Mouse (Mus musculus) lung, postnatal 25 days (tissue): Measurements from ENCODE around the gene Kif1c.

Experiments
- DNase-seq: peaks from one replicate; pipeline ENCODE4 v3.0.0; 2022; ENCODE audit warnings: low spot score

Kif1c gene

DNA sequence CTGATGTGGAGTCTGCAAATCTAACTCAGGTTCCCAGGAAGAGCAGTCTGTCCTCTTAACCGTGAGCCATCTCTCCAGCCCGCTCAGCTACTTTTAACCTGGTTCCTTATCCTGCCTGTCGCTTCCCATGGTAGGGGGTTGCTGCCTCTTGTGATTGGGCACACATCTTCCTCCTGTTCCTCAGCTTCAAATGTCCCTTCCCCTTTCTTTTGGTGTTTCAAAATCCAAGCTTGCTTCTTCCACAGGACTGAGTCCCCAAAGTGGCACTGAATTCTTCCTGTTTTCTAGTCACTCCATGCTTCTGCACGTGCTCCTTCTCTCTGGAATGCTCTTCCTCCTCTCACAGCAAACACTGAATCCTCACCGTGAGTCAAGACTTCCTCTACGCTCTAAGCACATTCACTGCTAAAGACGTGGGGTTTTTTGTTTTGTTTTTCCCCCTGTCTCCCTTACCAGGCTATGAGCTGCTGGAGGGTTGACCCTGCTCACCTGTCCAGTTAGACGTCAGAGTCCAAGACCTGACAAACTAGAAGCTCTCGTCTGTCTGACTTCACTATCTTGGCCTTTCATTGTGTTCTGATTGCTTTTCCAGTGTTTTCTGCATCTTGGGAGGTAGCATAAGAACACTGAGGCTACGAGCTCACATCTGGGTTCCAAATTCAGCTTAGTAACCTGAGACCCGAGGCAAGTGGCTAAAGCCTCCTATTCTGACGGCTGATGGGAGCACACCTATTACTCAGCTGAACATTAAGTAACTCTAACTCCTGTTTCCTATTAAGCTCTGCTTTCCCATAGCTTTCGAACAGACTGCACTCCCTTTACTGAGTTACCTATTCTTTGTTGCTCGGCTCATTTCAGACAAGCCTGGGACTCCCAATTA, 32.8 kb upstream of the Kif1c start:
- no peak for DNase-seq

DNA sequence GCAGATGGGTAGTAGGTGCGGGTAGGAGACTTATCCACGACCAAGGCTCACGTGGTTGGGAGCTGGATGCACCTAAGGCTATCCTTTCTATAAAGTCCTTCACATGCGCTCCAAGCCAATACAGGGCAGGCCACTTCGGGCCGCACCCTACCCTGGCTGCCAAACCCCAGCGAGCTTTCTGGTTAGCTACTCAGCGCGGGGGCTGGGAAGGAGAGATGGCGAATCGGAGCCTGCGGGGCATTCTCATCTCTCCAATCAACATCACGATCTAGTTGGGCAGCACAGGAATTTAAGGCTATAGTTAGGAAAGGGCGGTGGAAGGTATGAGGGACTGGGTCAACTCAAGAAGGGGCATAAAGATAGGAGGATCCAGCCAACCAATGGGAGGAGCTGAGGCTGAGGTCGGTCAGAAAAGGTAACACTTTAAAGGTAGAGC, 32.0 kb upstream of the Kif1c start:
- DNase-seq = no peak

DNA sequence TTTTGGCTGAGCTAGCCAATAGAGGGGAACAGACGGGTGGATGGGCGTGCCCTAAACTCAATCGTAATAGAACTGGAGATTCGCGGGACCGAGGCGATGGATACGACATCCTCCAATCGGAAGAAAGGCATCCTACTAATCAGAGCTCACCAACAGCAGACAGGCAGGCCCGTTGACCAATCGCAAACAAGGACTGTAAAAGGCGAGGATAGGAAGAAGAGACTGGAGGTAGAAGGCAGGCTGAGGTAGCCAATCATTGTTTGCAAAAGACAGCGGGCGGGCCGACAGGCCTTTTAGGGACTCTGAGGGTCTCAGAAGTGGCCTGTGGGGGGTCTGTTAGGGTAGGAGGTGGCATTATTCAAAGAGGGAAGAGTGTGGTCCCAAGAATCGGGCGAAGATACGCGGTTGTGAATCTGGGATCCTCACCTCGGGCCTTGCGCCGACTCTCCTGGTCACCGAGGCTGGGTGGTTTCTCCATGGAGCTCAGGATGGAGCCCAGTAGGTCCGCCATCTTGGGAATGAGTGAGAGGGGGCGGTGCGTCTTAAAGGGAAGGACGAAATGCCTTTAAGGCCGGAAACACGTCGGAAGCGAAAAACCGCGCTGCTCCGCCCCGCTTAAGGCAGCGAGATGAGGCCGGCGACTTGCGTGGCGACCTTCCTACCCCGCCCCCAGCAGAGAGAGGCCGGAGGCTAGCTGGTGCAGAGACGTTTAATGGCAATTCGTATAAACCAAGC, 31.4 kb upstream of the Kif1c start, which contains the start of gene Spag7:
Gene Spag7, minus strand, starts transcription at position 646 of the 735 bp plus-strand sequence.
- DNase-seq = peak; percentile 100

DNA sequence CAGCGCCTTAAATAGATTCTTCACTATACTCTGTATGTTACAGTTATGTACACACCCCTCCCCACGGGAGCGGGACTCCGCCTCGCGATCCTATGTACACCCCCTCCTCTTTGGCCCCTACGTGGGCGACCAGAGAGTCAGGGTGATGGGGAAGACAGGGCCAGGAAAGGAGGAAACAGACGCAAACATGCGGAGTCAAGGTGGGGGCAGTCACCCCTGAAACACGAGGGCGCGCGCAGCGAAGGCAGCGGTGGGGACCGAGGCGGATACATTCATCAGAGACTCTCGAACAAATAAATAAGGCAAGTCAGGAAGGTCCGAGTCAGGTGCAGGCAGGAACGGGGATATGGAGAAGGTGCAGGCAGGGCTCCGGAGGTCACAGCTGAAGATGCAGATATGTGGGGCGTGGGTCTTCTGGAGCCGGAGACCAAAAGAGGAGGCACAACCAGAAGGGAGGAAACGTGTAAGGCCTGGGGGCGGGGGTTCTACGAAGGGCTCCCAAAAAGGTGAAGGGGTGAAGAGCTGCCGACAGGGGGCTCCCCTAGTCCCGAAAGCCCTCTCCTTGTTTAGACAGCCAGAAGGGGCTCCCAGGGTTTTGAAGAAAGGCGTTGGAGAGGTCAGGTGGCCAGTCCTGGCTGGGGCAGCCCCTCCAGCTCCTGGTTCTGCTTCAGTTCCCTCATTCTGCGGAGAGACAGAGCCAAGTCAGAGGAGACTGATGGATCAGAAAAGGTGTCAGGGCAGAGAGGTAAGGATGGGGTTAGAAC, 30.6 kb upstream of the Kif1c start:
- peak; percentile 81 for DNase-seq

DNA sequence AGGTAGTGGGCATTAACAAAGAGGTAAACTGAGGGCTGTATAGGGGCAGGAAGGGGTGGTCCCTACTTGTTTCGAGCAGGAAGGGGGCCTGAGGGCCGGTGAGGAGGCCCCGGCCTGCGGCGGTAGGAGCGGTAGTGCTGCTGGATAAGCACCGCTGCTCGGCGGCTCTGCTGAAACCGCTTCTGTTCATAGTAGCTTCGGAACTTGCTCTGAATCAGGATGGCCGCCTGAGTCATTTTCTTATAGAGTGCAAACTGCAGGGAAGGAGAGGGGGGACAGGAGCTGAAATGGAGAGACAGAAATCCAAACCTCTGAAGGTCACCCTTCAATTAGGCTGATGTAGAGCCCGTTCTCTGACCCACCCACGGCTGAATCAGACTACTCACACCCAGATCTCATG, 29.9 kb upstream of the Kif1c start:
- DNase-seq = no peak

DNA sequence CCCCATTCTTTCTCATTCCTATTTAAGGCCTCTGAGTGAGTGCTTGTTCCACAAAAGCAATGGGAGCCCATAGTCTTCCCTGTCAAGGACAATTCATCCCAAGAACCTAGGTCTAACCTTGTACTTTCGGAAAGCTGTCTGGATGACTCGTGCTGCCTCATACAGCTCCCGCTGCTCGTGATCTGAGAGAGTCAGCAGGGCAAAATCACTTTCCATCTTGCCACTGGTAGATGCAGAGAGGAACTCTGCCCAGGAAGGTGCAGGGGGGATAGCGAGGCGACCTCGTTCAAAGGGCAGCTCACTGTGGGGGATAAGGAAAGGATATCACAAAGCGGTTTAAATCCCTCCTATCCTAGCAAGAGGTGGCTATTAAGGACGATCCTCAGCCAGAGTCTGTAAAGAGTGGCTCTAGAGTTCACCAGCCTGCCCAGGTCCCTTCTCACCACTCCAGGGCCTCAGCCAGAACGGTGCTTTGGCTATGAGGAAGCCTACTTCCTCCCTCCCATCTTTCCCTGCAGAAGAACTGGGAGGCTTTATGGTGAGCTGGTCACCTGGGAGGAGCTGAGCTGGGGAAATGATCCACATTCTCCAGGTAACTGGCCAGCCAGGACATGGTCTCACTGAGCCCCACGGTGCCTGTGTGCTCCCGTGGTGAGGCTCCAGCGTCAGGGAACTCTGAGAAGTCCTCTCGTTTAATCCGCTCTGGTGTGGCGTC, 28.9 kb upstream of the Kif1c start:
- DNase-seq = no peak

DNA sequence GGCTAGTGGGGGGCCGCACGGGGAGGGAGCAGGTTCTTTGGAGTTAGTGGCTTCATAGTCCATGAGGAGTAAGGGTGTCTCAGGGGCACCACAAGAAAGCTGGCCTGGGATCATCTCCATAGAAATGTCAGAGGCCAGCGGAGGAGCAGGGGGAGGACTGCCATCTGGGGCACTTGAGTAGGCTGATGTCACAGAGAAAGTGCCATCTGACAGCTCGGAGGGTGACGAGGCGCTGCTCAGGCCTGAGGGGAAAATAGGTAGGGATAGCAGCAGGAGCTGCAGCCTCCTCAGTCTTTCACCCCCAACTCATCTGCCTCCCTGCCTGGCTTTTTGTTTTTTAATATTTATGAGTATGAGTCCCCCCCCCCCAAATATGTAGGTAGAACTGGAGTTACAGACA, 26.3 kb upstream of the Kif1c start:
- no peak for DNase-seq

DNA sequence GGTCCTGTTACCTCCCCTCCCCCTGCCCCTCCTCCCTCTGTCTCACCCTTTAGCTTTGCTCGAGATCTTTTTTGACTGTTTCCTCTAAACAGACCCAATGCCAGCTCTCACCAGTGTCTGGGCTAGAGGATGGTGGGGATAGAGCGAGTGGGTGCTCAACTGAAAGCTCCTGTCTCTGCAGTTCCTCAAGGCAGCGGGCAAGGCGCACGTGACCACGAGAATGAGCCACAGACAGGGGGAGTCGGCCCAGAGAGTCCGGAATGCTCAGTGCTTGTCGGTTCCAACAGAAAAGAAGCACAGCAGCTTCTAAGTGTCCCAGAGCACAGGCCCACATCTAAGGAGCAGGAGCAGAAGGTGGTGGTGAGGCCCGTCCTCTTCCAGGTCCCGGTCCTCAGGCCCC, 25.8 kb upstream of the Kif1c start:
- DNase-seq = no peak

DNA sequence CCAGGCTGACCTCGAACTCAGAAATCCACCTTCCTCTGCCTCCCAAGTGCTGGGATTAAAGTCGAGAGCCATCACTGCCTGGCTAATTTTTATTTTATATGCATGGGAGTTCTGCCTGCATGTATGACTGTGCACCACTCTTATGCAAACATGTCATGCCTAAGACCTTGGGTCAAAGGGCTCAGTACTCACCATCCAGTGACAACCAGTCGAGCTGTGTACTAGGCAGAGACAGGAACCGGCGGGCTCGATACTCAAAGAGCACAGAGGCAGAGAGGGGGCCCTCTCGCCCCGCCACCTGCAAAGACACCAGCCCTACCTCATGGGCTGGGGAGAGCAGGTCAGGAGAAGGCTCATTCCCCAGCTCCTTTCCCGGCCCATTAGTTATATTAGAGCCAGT, 22.3 kb upstream of the Kif1c start:
- DNase-seq = no peak

DNA sequence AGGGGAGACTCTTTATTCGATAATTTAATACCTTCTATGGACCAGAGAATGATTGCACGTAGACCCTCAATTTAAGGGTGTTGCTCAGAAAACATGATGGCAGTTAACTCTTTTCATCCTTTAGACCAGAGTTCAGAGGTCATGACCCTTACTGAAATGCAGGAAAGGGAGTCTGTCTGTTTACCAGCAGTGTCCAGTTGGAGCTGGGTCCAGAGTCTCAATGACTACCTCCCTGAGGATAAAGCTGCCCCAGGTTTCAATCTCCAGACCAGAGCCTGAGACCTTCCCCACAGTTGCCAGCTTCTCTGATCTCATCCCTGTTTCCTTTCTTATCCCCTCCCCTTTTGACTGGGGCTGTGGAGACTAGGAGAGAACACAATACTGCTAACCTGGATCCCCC, 21.8 kb upstream of the Kif1c start:
- no peak for DNase-seq

DNA sequence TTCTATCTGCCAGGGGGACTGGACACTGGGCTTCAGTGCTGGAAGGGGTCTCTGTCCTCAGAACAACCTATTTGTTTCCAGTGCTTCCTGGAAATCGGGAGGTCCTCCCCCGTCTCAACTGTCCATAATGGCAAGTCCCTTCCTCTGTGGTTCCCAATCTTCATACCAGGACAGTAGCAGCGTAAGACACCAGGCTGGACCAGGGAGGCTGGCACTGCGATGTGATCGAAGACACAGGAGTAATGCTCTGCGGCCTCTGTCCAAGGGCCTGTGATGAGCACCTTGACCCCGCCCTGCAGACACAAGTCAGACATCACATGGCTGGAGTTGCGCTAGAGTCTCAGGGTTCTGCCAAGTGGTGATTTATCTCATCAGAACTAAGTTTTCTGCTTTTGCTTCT, 21.0 kb upstream of the Kif1c start:
- DNase-seq = no peak

GRCm38 (mm10) chr11:70679894-70680293, 20.5 kb upstream of the Kif1c start:
- DNase-seq = peak; percentile 57

- no peak for DNase-seq
Measured at GRCm38 (mm10) chr11:70681170-70681569, 19.2 kb upstream of the Kif1c start.

DNA sequence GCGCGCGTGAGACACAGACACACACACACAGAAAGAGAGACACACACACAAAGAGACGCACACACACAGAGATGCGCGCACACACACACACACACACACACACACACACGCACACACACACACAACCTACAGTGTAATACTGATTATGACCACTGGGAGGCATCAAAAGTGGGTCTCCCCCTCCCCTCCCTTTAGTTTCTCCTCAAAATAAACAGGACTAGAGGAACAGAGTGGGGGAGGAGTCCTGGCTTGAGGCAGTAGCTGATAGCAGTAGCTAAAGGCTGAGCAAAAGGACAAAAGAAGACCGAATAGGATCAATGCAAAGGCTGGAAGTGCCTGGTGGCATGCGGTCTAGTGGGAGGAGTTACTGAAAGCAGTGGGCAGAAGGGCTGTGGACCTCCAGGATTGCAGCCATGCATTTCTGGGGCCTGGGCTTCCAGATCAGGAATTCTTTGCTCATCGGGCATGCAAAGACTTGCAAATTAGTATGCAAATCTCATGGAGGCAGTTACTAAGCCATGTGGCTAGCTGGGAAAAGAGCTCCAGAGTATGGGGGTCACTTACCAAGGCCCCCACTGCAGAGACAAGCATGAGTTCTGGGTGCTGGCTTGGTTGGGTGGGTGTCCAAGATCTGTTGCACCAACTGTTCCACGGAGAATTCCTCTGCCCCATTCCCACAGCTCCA, 18.3 kb upstream of the Kif1c start:
- no peak for DNase-seq

- DNase-seq = no peak
Measured at GRCm38 (mm10) chr11:70683640-70684039, 16.7 kb upstream of the Kif1c start.

- no peak for DNase-seq
Measured at GRCm38 (mm10) chr11:70686901-70687566, 13.3 kb upstream of the Kif1c start.

GRCm38 (mm10) chr11:70687601-70688199, 12.6 kb upstream of the Kif1c start, which contains the start of gene Camta2:
TSS of gene Camta2 (minus strand) at chr11:70688105.
- peak; percentile 85 for DNase-seq

DNA sequence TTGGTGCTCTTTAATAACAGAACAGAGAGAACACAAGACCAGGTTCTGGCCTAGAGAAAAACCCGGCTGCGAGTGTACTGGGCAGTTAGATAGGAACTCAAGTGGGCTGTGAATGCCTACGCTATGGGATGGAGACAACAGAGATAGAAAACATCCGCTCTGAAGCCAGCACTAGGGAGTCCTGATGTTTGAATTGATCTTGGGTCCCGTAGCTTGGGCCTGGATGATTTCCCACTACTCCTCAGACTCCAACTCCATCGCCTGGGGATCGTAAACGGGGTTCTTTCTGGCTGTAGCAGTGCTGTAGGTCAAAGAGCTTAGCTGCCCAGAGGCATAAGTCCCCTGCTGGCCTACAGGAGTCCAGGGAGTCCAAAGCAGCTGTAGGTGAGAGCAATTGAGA, 12.0 kb upstream of the Kif1c start:
- no peak for DNase-seq

DNA sequence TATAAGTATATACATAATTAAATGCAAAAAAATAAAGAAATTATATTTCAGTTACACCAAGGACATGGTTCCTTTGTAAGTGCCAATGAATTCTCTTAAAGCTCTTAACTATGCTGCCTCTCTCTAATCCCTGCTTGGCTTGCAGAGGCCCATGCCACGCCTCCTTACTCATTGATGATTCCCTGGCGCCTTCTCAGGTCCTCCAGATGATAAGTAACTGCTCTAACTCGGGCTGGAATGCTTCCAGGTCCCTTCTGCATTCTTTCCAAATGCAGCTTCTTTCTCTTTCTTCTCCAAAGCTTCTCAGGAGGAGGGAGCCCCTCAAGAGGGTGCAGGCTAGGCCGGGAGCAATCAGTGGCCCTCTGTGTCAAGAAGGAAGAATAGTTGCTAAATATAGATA, 10.8 kb upstream of the Kif1c start:
- no peak for DNase-seq

GRCm38 (mm10) chr11:70693504-70693903, 6.8 kb upstream of the Kif1c start:
- DNase-seq = no peak
